Mouse (Mus musculus): ENCODE measurements around the gene Prdm2. TPM values are rescaled to one million over a fixed set of nuclear protein-coding genes. Genes with fewer than 3 reads are reported as not detected.

The Prdm2 gene
- total and polyA plus RNA-seq, 3 experiments: 4.3 to 13.5 TPM; not detected in 1

Other genes with a start within 250 kb of the Prdm2 start
- gene Pdpn, start 86.6 kb upstream of the Prdm2 start, total RNA-seq (2012; rRNA removed): not detected in 2 replicates
- gene Pdpn, start 86.6 kb upstream of the Prdm2 start, polyA plus RNA-seq (2012; ENCODE audit: insufficient read depth in 1 of 2, insufficient read length in 2 of 2, low read depth in 1 of 2, low replicate concordance in 2 of 2, missing spikeins in 1 of 2): not detected
- gene Lrrc38, start 136.8 kb upstream of the Prdm2 start, total RNA-seq (2012; rRNA removed): not detected in 2 replicates
- gene Lrrc38, start 136.8 kb upstream of the Prdm2 start, polyA plus RNA-seq (2012; ENCODE audit: insufficient read depth in 1 of 2, insufficient read length in 2 of 2, low read depth in 1 of 2, low replicate concordance in 2 of 2, missing spikeins in 1 of 2): not detected
- gene Pramel1, start 181.4 kb upstream of the Prdm2 start, total RNA-seq (2012; rRNA removed): not detected in 2 replicates
- gene Pramel1, start 181.4 kb upstream of the Prdm2 start, polyA plus RNA-seq (2012; ENCODE audit: insufficient read depth in 1 of 2, insufficient read length in 2 of 2, low read depth in 1 of 2, low replicate concordance in 2 of 2, missing spikeins in 1 of 2): not detected
- gene Pramef8, start 199.4 kb upstream of the Prdm2 start, total RNA-seq (2012; rRNA removed): not detected in 2 replicates
- gene Pramef8, start 199.4 kb upstream of the Prdm2 start, polyA plus RNA-seq (2012; ENCODE audit: insufficient read depth in 1 of 2, insufficient read length in 2 of 2, low read depth in 1 of 2, low replicate concordance in 2 of 2, missing spikeins in 1 of 2): not detected
- gene Oog4, start 237.3 kb upstream of the Prdm2 start, total RNA-seq (2012; rRNA removed): not detected in 2 replicates
- not detected for gene Oog4, start 237.3 kb upstream of the Prdm2 start, polyA plus RNA-seq (2012; ENCODE audit: insufficient read depth in 1 of 2, insufficient read length in 2 of 2, low read depth in 1 of 2, low replicate concordance in 2 of 2, missing spikeins in 1 of 2)

All from MEL (cell line).